Mouse (Mus musculus) c-Kit-positive CD71-negative TER-119-negative erythroid progenitor cells, embryonic 14.5 days (primary cell): ENCODE results near the gene Gm10188.

Experiments used
- DNase-seq: peaks from one replicate; pipeline ENCODE4 v3.0.0-alpha.2; 2013; ENCODE audit warnings: low read depth

Gm10188 gene

DNA sequence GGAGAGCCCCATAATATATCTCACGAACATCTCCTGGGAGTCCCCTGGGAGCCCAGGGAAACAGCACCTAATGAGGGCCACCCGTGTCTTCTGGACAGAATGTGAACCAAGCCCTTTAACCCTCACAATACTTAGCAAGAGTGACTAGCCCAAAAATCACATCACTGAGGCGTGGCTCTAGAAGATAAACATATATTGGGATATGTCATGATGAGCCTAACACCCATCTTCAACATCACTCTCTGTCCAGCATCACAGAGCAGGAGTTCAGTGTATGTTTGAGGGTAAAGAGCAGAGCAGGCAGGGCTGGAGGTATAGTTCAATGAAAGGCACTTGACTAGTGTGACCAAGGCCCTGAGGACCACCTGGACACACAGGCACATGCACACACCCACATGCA is at the start of gene Gm10188:
Gm10188 (minus strand) TSS at position 101 of the 400 bp plus-strand sequence.
- no peak for DNase-seq

GRCm38 (mm10) chr1:132277124-132277523 is 47.6 kb upstream of the Gm10188 start:
- DNase-seq: no peak

- no peak for DNase-seq
Observed at GRCm38 (mm10) chr1:132276694-132277093, 47.1 kb upstream of the Gm10188 start.

DNA sequence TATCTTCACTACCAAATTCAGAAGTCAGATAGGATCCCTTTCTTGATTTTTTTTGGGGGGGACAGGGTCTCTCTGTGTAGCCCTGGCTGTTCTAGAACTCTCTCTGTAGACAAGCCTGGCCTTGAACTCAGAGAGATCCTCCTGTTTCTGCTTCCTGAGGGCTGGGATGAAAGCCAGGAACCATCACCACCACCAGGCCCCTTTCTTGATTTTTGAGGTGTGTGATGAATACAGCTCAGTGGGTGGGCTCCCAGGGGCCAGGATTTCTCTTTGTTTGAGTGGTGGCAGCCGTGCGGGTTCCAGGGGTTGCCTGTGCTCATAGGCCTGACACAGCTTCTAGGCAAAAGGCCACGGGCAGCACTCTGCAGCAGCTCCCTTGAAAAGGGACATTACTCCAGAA is 41.7 kb upstream of the Gm10188 start:
- DNase-seq: no peak

DNA sequence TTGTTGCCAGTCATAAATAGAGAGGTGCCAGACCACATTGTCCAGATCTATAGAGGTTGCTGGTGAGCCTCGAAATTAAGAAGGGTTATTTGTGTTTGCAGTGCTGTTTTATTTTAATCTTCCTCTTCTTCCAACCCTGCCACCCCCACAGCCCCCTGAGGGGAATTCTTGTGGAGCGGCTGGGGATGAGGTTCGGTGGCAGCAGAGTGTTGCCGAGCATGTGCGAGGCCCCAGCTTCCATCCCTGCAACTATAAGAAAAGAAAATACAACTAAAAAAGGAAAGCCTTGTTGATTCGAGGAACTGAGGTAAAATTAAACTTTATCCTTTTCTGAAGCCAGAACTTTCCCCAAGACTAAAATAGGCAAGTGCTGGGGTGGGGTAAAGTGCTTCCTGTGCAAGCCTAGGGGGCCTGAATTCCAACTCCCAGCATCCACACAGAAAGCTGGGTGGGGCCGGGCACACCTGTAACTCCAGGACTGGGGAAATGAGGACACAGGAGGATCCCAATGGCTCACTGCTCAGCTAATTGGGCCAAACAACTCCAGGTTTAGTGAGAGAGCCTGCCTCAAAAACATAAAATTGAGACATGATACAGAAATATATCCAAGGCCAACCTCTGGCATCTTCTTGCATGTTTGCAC is 39.0 kb upstream of the Gm10188 start:
- DNase-seq: no peak

DNA sequence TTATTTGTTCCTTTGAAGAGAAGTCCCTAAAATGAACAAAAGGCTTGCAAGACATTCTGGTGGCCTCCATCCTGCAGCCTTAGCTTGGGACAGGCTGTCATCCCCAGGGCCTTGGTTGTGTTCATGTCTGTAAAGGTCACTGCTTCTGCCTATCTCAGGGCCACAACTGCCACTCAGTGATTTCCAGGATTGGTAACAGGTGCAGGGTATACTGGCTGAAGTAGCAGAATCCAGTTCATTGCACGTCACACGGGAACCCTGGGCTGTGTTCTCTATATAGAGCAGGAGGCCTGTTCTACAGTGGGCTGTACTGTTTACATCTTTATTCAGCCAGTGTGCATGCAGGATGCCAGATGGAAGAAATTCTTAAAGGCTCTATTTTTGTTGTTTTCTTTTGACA is 38.4 kb upstream of the Gm10188 start:
- no peak for DNase-seq

- no peak for DNase-seq
Observed at GRCm38 (mm10) chr1:132266791-132267557, 37.4 kb upstream of the Gm10188 start.

DNA sequence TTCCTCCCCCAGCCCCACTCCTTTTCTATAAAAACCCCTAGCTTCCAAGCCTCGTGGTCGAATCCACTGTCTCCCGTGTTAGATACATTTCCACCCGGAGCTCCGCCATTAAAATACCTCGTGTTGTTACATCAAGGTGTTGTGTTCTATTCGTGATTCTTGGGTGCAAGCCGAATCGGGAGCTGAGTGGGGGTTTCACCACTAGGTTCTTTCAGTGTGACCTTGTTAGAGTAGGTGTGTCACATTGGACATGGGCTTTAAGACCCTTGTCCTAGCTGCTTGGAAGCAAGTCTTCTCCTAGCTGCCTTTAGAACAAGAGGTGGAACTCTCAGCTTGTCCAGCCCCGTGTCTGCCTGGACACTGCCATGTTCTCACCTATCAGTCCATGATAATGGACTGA is 36.4 kb upstream of the Gm10188 start:
- no peak for DNase-seq

GRCm38 (mm10) chr1:132265211-132265859 is 35.8 kb upstream of the Gm10188 start:
- no peak for DNase-seq

- peak; percentile 58 for DNase-seq
Observed at GRCm38 (mm10) chr1:132264577-132264976, 35.0 kb upstream of the Gm10188 start.

DNA sequence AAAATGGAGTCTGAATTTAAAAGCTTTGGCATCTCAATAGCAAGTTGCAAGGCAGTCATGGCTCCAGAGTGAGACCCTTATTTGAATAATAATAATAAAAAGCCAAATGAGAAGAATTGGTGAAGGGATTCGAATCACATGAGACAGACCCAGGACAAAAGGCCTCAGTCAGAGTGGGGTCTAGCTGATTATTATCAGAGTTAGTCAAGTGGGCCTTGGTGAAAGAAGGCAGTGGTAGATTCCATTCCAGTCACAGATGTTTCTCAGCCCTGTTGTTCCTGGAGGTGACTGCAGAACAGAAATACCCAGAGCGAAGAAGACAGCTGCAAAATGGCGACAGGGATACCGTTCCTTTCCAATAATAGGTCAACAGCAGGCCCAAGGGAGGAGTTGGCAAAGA is 34.1 kb upstream of the Gm10188 start:
- no peak for DNase-seq

DNA sequence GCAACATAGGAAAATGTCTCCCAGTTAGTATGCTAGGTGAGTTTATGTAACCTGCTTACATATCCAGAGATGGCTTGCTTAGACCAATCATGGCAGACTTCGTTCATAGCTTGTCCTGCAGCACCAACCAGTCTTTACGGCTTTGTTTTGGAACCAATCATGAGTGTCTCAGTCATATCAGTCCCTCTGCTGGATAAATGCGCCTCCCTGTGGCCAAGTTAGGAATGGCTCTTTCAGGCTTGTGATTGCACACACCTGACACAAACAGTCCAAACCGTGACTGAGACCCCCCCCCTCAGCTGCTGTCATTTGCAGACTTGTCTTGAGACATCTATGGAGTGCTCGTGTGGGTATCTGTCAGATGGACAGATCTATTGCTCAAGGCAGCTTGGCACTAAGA is 31.5 kb upstream of the Gm10188 start:
- peak; percentile 39 for DNase-seq

DNA sequence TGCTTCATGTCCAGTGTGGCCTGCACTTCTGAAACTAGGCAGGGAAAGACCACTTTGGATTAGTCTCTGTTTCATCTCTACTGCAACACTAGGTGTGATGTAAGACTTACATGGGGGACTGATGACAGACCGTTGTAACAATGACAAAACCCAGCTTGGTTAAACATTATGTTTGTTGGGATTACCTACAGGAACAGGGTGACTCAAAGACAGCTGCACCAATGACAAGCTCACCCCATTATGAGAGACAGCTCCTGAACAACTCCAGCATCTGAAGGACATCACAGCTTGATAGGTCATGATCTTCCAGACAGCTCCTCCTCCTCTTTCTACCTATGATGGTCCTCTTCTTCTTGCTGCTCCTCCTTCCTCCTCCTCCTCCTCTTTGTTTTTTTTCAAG is 30.8 kb upstream of the Gm10188 start:
- DNase-seq: no peak

DNA sequence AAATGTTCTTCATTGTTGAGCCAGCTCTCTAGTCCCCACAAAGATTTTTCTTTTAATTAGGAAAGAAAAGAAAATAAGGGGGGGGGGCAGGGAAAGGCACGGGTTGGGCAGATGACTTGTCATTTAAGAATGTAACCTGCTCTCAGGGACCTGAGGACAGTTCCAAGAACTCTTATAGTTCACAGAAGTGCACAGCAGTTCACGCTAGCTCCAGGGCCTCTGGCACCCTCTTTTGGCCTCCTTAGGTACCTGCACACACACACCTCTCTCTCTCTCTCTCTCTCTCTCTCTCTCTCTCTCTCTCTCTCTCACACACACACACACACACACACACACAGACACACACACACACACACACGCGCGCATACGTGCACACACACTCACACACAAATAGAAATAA is 24.9 kb upstream of the Gm10188 start:
- no peak for DNase-seq

- no peak for DNase-seq
Observed at GRCm38 (mm10) chr1:132246641-132247040, 17.1 kb upstream of the Gm10188 start.

DNA sequence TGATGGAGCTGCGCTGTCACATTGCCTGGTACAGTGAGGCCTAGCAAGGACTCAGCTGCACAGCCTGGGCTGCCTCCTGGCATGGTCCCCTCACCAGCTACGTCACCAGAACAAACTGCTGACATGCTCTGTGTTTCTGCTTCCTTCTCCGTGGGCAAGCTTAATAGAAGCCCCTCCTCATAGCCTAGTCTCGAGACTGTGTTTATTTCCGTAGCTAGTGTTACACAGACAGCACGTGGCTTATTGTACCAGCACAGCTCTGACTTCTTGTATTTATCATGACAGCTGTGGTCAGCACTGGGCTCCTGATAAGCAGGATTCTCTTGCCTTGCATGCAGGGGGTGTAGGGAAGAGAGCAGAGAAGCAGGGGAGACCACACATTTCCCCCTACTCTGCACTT is 16.6 kb upstream of the Gm10188 start:
- peak; percentile 37 for DNase-seq

DNA sequence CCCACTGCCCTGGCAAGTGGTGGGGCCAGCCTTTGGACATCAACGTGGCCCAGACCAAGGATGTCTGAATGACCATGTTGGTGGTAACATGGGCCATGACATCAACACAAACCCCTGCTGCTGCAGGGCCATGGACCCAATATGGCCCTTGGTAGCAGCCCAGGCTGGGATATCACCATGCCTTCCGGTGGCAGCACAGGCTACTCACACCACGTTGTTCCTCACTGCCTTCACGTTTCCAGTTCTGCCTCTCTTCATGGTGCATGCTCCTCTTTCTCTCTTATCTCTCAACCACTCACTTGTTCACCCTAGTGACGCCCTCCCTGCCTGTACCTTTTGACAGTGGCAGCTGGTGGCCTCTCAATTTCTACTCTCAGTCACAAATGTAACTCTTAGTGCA is 15.4 kb upstream of the Gm10188 start:
- no peak for DNase-seq

- DNase-seq: peak; percentile 53
Observed at GRCm38 (mm10) chr1:132237585-132238159, 8.1 kb upstream of the Gm10188 start.

- DNase-seq: no peak
Observed at GRCm38 (mm10) chr1:132234757-132235273, 5.2 kb upstream of the Gm10188 start.

DNA sequence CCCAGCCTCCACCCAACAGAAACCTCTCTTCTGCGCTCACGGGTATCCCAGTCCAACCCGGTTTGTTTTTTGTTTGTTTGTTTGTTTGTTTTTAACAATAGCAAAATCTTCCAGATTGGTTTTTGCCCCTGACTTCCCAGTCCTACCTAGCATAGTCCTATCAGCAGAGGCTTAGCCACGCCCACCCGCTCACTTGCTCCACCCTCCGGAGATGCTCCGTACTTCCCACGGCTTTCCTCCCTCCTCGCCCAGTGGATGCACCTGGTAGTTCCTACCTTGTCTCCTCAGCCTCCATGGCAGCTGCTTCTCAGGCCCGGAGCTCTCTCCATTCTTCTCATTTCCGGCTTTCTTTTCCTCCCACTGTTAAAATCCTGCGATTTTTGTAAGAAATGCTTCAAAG is 4.0 kb upstream of the Gm10188 start:
- peak; percentile 23 for DNase-seq

DNA sequence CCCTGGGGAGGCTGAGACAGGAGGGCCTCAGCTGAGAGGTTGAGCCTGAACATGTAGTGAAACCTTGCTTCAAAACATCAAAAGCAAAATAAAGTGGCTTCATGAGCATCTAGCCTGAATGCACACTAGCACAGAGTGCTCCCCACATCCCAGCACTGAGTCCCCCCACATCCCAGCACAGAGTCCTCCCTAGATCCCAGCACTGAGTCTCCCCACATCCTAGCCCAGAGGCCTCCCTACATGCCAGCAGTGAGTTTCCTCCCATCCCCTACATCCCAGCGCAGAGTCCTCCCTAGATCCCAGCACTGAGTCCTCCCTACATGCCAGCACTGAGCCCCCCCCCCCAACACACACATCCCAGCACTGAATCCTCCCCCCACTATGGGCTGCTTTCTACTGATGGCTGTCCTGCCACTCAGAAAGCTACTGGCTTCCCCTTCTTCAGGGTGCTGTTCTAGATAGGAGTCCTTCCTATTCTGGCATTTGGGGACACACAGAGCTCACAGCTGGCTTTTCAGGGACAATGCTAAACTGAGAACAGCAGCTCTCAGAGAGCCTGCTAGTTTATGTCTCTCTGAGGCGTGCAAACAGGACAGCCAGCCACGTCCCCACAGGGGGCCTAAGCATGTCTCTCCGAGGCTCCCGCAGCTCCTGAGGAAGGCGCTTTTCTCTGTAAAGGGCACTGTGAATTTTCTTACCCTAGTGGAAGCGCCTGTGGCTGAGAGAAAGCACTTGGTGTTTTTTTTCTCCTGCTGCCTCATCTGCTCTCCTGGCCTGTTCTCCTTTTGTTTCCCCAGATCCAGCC is 2.1 kb upstream of the Gm10188 start:
- DNase-seq: no peak
